Comparison of ENCODE assay signal across 9 mouse cellular contexts in genomic region chr5:37082420-37082819, GRCm38 (mm10). TPM values are rescaled to one million over a fixed set of nuclear protein-coding genes. Genes with fewer than 3 reads are reported as not detected.
DNase-seq lines count a peak whose midpoint lies in the region; ATAC-seq lines count a peak whose summit lies in the region.
"Had no signal": no experiment of that assay in that cellular context is flagged by ENCODE, and none has a peak within 500 bp of the region (broad histone marks: within the 10 kb centered on the region; RNA-seq: fewer than 3 reads in every experiment).

No protein-coding gene starts in this region.

- no peaks in the 10 kb centered on the region for H3K36me3 ChIP-seq in embryonic facial prominence, embryonic 10.5 days (replicated peaks)
- H3K36me3 ChIP-seq in kidney, embryonic 16.5 days (ENCODE audit: insufficient read depth, low read length) = no peaks in the 10 kb centered on the region

- intact Hi-C loops in heart, postnatal 14 days (cut with DNase I) = no loop called here

- peaks cover 11% of the 10 kb centered on the region for H3K4me1 ChIP-seq in embryonic facial prominence, embryonic 10.5 days
- peaks cover 4% of the 10 kb centered on the region for H3K4me1 ChIP-seq in kidney, embryonic 16.5 days (ENCODE audit: insufficient read depth, low read length)

- H3K4me2 ChIP-seq in kidney, embryonic 16.5 days (replicated peaks; ENCODE audit: low read depth, low read length) = no peak overlapping the region

- no peak overlapping the region for H3K9ac ChIP-seq in kidney, embryonic 16.5 days (replicated peaks; ENCODE audit: low read length)

- H3K9me3 ChIP-seq in embryonic facial prominence, embryonic 10.5 days = no peaks in the 10 kb centered on the region
- H3K9me3 ChIP-seq in kidney, embryonic 16.5 days (ENCODE audit: low read length) = no peaks in the 10 kb centered on the region

- 15% methylated on average over 3 of the region's 3 CpGs for WGBS in embryonic facial prominence, embryonic 10.5 days
- 14% methylated on average over 3 of the region's 3 CpGs for WGBS in kidney, embryonic 16.5 days

- peak; percentile 15 to 33 for DNase-seq in heart, postnatal 14 days
- DNase-seq in heart, adult 8-10 months (ENCODE audit: low spot score) = no peak
- peak; percentile 79 to 83 for DNase-seq in B cell, adult 2 months
- DNase-seq in embryonic facial prominence, embryonic 10.5 days (ENCODE audit: low spot score) = peak; percentile 40
- DNase-seq in retina, embryonic 14.5 days (ENCODE audit: low spot score) = peak; percentile 65

- H3K27ac ChIP-seq in embryonic facial prominence, embryonic 10.5 days (replicated peaks) = no peak overlapping the region
- H3K27ac ChIP-seq in kidney, embryonic 16.5 days (ENCODE audit: low read length) = no peak overlapping the region

- peak; percentile 70; the same call in 1 of the 2 replicates for ATAC-seq in kidney, embryonic 16.5 days (ENCODE audit: low FRiP score, low TSS enrichment)
- ATAC-seq in inflammation-experienced regulatory T-cells, adult 6 months = no peak
- no peak for ATAC-seq in activated CD4-positive, CD25-positive, alpha-beta regulatory T cell, adult 4 months

- no peak overlapping the region for H3K4me3 ChIP-seq in embryonic facial prominence, embryonic 10.5 days
- H3K4me3 ChIP-seq in kidney, embryonic 16.5 days (ENCODE audit: low read length) = no peak overlapping the region

- H3K27me3 ChIP-seq in embryonic facial prominence, embryonic 10.5 days (replicated peaks; ENCODE audit: low read depth, poor library complexity, severe bottlenecking) = peaks cover 4% of the 10 kb centered on the region
- H3K27me3 ChIP-seq in kidney, embryonic 16.5 days (ENCODE audit: insufficient read depth, low read length) = no peaks in the 10 kb centered on the region

RNA-seq across cellular contexts. Expression of gene Gm1043, which starts 2.8 kb away (rescaled TPM):
- total RNA-seq in heart, postnatal 14 days (2021) = under 1 TPM in 1 of 2 experiments, not detected in 1; 0.02 TPM
- total RNA-seq in heart, adult 8-10 months (2022) = under 1 TPM in 1 of 4 experiments, not detected in 3; 0.25 TPM
- polyA plus RNA-seq in embryonic facial prominence, embryonic 10.5 days (2016; fragmentation: Nextera tagmentation; extraction: Ambion mirVana) = not detected in 2 replicates
- not detected in 2 replicates for polyA plus RNA-seq in kidney, embryonic 16.5 days (2015; fragmentation: Nextera tagmentation; extraction: Ambion mirVana)
- 1 to 10 TPM in 2 of 3 experiments, under 1 TPM in 1; 0.30 to 2.4 (median 2.2) TPM for polyA plus RNA-seq in inflammation-experienced regulatory T-cells, adult 6 months (2017; shearing (Covaris generic))
- polyA plus RNA-seq in activated CD4-positive, CD25-positive, alpha-beta regulatory T cell, adult 4 months (2017; shearing (Covaris generic)) = 1 to 10 TPM; 1.3 to 1.4 TPM
- polyA plus RNA-seq: lung, embryonic 16.5 days had no signal
